Mouse (Mus musculus) small intestine, adult 2 months (tissue): ENCODE data around the gene Pappa2. TPM values are rescaled to one million over a fixed set of nuclear protein-coding genes. Genes with fewer than 3 reads are reported as not detected.

ENCODE experiments used
- H3K27ac ChIP-seq: fragments of 200-500 bp; 2 replicates; pipeline ENCODE4 v1.5.1; 2012; ENCODE audit warnings: low read depth, low read length, control low read depth, inconsistent platforms; ENCODE audit not compliant: insufficient read depth
- H3K27me3 ChIP-seq: fragments of 200-500 bp; 2 replicates; pipeline ENCODE4 v1.6.1; 2012; ENCODE audit warnings: mild to moderate bottlenecking, moderate library complexity, low read length, inconsistent platforms; ENCODE audit not compliant: control insufficient read depth, insufficient read depth
- H3K36me3 ChIP-seq: fragments of 200-500 bp; 2 replicates; pipeline ENCODE4 v1.6.1; 2012; ENCODE audit warnings: mild to moderate bottlenecking, low read length, control low read depth, inconsistent platforms; ENCODE audit not compliant: control insufficient read depth, insufficient read depth
- H3K4me1 ChIP-seq: fragments of 200-500 bp; 2 replicates; pipeline ENCODE4 v1.6.1; 2012; ENCODE audit warnings: low read length, inconsistent platforms, mixed read lengths; ENCODE audit not compliant: control insufficient read depth, insufficient read depth, insufficient read length
- H3K4me3 ChIP-seq: fragments of 200-500 bp; 2 replicates; pipeline ENCODE4 v1.5.1; 2012; ENCODE audit warnings: low read depth, mild to moderate bottlenecking, control low read depth, inconsistent platforms, low read length, moderate library complexity
- CTCF ChIP-seq: fragments of 200-500 bp; IDR thresholded peaks from 2 replicates; pipeline ENCODE4 v1.5.1; 2012; ENCODE audit warnings: low read depth, mild to moderate bottlenecking, control low read depth, inconsistent platforms, low read length, moderate library complexity, mixed read lengths; ENCODE audit not compliant: insufficient replicate concordance, insufficient read length; ENCODE audit errors: extremely low read depth
- POLR2A ChIP-seq: fragments of 200-500 bp; IDR thresholded peaks from 2 replicates; pipeline ENCODE4 v1.6.1; 2012; ENCODE audit warnings: low read depth, mild to moderate bottlenecking, control low read depth, inconsistent platforms, low read length, moderate library complexity
- WGBS: fragments of 180-500 bp; shearing (Covaris S2); methylation state at CpG from one replicate; pipeline ENCODE4 v1.1.7; 2018; 5-methylcytosine and 5-hydroxymethylcytosine counted together
- polyA plus RNA-seq: library from polyadenylated mRNA; depleted of rRNA; stranded (reverse); fragments of >200 nt; gene quantifications from 2 replicates; pipeline ENCODE4 v1.2.3, GENCODE M21; 2012

Pappa2 gene
- polyA plus RNA-seq, 1 experiment: 0.09 TPM

DNA sequence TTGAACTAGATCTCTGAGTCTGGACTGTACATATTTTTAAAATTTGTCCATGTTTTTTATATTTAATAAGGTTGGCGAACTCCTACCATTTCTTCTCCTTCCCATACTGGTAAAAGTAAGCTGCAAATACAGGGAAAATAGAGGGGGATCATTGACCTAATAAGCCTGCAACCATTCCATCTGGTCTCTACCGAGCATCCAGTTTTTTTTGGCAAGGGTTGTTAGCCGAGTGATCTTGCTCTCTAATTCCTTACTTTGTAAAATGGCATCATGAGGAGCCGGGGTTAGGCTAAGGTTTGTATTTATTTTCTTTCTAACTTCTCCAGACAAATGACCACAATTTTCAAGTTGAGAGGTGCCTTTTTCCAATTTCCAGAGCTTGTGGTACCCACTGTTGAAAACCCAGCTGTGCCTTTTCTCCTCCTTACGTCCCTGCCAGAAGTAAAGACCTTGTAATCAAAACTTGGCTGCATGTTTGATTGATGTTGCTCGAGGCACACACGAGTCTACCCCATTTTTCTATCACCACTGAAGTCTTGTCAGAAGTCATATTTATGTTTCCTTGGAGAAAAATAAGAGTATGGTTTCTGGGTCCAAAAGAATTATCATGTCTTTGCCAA is 210.1 kb downstream of the Pappa2 start:
- no peak for TF ChIP-seq POLR2A
- no peak for TF ChIP-seq CTCF
- no peaks in the 10 kb centered on the region for H3K36me3 ChIP-seq
- WGBS: 74% methylated on average over 7 of the region's 7 CpGs
- H3K4me3 ChIP-seq: no peak overlapping the region
- no peak overlapping the region for H3K27ac ChIP-seq
- H3K27me3 ChIP-seq: no peaks in the 10 kb centered on the region
- no peaks in the 10 kb centered on the region for H3K4me1 ChIP-seq

DNA sequence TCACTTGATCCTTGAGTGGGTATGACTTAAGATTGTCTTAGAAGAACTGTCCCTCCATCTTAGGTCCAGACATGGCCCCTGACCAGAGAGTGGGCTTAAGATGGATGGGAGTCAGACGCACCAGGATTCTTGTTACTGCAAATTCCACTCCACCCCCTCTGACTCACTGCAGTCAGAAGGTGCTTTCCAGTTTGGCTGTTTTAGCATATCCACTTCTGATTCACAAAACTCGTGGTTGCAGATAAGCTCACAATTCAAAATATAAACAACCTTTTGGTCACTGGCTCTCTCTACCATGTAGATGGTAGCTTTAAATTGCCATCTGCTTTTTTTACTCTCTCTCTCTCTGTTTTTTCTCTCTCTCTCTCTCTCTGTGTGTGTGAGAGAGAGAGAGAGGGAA is 214.4 kb downstream of the Pappa2 start:
- 34% methylated on average over 2 of the region's 2 CpGs for WGBS
- TF ChIP-seq CTCF: no peak
- no peak for TF ChIP-seq POLR2A
- H3K4me3 ChIP-seq: no peak overlapping the region
- H3K4me1 ChIP-seq: no peaks in the 10 kb centered on the region
- H3K27me3 ChIP-seq: no peaks in the 10 kb centered on the region
- no peak overlapping the region for H3K27ac ChIP-seq
- no peaks in the 10 kb centered on the region for H3K36me3 ChIP-seq

DNA sequence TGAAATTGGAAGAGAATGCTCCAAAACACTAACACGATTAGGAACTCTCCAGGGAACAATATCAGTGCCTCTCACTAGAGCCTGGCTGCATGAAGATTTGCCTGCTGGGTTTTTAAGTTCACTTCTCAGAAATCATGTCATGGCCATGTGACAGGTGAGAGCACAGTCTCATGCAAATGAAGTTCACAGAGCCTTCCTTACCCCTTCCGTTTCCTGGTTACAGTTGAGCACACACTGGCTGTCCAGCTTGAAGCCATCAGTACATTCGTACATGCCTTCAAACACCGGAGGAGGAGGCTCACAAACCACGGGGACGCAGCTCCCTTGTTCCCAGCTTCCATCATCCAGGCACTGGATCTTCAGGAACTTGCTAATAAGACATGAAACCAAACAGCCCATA is 215.6 kb downstream of the Pappa2 start:
- no peaks in the 10 kb centered on the region for H3K27me3 ChIP-seq
- no peaks in the 10 kb centered on the region for H3K36me3 ChIP-seq
- 72% methylated on average over 6 of the region's 6 CpGs for WGBS
- no peaks in the 10 kb centered on the region for H3K4me1 ChIP-seq
- no peak for TF ChIP-seq CTCF
- no peak for TF ChIP-seq POLR2A
- no peak overlapping the region for H3K27ac ChIP-seq
- no peak overlapping the region for H3K4me3 ChIP-seq

DNA sequence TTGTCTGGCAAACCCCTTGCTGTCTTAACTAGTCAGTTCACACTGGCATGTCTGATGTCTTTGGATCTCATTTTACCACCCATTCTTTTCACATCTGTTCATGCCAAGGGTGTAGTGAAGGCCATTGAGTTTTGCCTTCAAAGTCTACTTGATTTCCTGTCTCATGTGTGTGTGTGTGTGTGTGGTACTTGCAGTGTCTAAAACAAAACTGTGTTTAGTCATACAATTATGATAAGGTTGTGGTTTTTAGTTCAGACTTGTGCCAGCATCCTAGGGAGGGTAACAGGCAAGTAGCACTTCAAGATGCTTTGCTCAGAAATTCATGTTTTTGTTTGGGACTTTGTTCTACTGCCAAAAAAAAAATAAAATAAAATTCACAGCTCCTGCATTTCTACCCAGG is 216.1 kb downstream of the Pappa2 start:
- H3K27ac ChIP-seq: no peak overlapping the region
- no peaks in the 10 kb centered on the region for H3K27me3 ChIP-seq
- TF ChIP-seq POLR2A (no peak), CTCF (no peak)
- no peaks in the 10 kb centered on the region for H3K36me3 ChIP-seq
- H3K4me1 ChIP-seq: no peaks in the 10 kb centered on the region
- no peak overlapping the region for H3K4me3 ChIP-seq

DNA sequence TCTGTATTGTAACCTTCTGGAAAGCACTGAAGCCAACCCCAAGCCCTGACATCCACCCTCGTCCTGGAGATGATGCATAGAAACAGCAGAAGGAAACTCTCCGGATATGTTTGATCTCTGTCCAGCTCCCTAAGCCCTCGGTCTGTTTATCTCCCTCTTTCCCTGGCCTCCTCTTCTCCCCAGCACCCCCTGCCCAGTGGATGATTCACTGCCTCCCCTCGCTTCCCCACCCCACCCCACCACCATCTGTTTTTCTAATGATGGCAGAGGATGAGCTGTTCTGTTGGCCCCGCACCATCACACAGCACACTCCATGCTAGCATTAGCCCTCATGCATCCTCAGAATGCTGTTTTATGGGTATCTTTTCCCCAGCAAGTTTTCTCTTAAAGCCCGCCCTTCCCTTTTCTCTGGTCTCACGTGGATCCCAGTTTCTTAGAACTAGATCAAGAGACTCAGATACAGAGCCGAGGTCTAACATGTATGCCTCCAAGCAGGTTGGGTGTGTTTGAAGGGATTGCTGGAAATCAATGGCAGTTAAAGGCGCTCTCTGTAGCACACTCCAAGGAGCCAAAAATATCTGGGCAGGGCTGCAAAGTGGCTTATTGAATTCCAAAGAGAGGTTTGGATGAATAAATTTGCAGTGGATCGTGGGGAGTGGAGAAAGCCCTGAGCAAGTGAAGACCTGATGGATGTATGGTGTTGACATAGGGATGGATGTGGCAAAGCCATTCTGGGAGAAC is 231.8 kb downstream of the Pappa2 start:
- TF ChIP-seq CTCF (no peak), POLR2A (no peak)
- H3K4me1 ChIP-seq: no peaks in the 10 kb centered on the region
- no peaks in the 10 kb centered on the region for H3K27me3 ChIP-seq
- no peak overlapping the region for H3K27ac ChIP-seq
- H3K4me3 ChIP-seq: no peak overlapping the region
- no peaks in the 10 kb centered on the region for H3K36me3 ChIP-seq
- WGBS: 52% methylated on average over 10 of the region's 10 CpGs

DNA sequence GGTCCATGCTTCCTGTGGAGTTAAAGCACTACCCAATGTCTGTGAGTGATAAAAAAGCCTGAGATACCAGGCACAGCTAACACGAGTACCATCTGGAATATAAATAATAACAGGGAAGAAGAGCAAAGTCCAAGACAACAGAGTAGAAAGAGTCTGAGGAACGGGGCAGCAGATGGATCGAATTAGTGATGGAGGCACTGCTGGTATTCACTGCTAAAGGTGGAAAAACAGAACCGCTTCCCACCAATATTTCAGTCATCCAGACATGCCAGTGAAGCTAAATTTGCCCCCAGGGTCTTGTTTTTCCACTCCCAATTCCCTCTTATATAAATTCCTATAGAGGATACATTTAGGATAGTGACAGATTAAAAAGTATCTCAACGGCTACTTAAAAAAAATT is 238.8 kb downstream of the Pappa2 start:
- Histone ChIP-seq H3K4me3 (no peak overlapping the region), H3K27me3 (no peaks in the 10 kb centered on the region), H3K36me3 (no peaks in the 10 kb centered on the region), H3K27ac (no peak overlapping the region), H3K4me1 (no peaks in the 10 kb centered on the region)
- WGBS: 72% methylated on average over 5 of the region's 5 CpGs
- TF ChIP-seq CTCF (no peak), POLR2A (no peak)

DNA sequence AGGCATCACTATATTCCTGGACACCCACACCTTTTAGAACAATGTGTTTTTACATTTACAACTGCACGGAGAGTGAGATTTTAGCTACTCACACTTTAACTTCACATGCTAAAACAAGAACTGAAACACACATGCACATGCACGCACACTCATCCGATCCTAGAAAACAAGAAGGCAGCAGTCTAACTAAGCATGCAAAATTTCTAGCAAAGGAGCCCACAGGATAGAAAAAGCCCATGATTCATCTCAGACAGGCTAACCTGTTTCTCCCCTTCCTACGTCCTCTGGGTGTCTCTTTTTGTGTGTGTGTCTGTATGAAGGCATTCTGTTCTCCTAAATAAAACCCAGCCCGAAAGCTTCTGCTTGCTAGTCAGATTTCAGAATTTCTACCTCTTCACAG is 239.3 kb downstream of the Pappa2 start:
- 86% methylated on average over 5 of the region's 5 CpGs for WGBS
- Histone ChIP-seq H3K4me3 (no peak overlapping the region), H3K27me3 (no peaks in the 10 kb centered on the region), H3K27ac (no peak overlapping the region), H3K4me1 (no peaks in the 10 kb centered on the region), H3K36me3 (no peaks in the 10 kb centered on the region)
- TF ChIP-seq CTCF (no peak), POLR2A (no peak)
